Mouse (Mus musculus): ENCODE measurements at regions not wholly inside any gene's neighbourhood (a gene's known extent, or its start where the extent isn't known, plus 50 kb on each side); places are given as distances from the start of the nearest gene placed in this dataset.

DNA sequence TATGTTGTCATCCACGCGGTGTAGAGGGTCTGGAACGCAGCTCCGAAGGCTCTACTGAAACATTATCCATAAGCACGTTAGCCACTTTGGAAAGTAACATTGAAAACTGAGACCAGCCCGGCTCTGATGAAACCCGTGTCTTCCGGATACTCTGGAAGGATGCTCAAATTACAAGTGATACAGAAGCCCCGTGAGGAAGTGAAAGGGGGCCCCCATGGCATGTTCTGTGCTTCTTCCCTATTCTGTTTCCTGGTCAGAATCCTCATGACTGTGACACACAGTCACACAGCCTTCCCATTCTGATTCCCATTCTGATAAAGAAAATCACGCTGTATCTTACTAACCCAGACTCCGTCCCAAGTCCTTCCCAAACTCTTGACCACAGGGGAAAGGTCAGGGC, 143.5 kb upstream of the Rpl34 start:
- CTCF ChIA-PET: no interaction called here
- POLR2A ChIA-PET: no interaction called here

DNA sequence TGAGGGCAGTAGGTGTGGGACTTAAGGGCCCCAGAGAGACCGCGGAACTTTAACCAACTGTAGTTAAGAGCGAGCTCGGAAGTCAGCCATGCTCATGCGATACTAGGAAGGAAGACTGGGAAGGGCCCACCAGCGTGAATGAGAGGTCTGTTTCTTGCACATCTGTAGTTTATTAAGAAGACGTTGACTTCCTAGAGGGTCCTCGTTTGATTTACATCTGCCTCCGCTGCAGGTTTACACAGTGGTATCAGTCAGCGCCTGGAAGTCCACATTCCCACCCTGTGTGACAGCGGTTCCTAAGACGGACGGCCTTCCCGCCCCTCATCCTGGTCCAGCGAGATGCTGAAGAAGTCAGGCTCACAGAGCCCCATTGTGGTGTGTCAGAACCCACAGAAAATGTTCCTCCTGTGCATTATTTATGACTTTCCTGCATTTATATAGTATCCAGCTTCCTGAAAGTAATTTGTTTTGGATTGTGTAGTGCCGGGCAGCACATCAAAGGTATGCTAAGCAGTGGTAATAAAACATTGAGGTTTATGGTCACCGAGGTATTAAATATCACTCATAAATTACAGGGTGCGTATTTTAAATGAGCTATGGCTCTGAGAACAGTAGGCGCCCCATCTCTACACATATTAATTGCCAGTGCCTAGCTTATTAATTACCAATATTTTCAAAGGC, 136.9 kb upstream of the Rpl34 start:
- ChIA-PET CTCF (interaction anchor here in 1 of 4 experiments (0.7 kb wide), 1 partner anchor 50 kb away, joined by 3 read pairs; no protein-coding TSS in a partner anchor), POLR2A (no interaction called here)

- POLR2A ChIA-PET: no interaction called here
- CTCF ChIA-PET: interaction anchor here in 1 of 4 experiments (0.8 to 1.4 kb wide), 2 partner anchors 23 to 700 kb away, joined by 3 read pairs; partner anchors contain the start of gene Papss1
These were observed 134.6 kb upstream of the Rpl34 start for GRCm38 (mm10) chr3:130864783-130865182.

- ChIA-PET POLR2A (interaction anchor here in 1 of 4 experiments (1.0 kb wide), 1 partner anchor 17 kb away, joined by 3 read pairs; no protein-coding TSS in a partner anchor), CTCF (interaction anchor here in 1 of 4 experiments (0.6 kb wide), 1 partner anchor 52 kb away, joined by 4 read pairs; no protein-coding TSS in a partner anchor)
These were observed 133.2 kb upstream of the Rpl34 start for GRCm38 (mm10) chr3:130863376-130863775.

DNA sequence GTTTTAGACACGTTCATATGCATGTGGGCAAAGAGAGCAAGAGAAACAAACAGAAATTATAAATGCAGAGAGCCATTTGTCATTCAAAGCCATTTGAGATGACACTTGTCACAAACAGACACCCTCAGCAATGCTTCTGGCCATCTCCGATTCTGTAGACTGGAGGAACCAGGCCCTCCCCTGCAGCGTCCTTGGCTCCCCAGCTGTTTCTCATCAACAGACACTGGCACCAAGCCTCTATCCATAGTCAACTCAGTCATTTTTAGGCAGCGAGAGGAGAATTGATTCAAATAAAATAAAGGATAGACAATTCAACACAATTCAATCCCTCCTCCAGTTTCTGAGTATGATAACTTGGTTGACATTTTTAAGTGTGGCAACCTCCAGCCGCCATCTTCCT, 130.1 kb upstream of the Rpl34 start:
- ChIA-PET CTCF (no interaction called here), POLR2A (no interaction called here)

DNA sequence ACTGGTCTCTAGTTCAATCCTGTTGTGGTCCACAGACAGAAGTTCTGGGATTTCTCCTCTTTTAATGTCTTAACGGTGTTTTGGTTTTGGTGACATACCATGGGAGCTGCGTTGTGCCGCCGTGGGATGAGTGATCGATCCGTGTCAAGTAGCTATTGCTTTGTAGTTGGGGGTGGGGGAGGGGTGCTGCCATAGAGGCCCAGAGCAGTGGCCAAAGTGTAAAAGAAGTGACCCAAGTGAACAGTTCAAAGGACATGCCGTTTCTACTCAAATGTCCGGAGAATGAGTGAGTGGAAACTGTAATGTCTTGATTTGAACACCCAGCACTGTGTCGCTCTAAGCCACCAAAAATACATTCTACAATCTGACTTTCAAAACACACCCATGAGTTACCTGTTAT, 123.7 kb upstream of the Rpl34 start:
- CTCF ChIA-PET: no interaction called here
- POLR2A ChIA-PET: interaction anchor here in 1 of 4 experiments (0.6 kb wide), 1 partner anchor 249 kb away, joined by 5 read pairs; no protein-coding TSS in a partner anchor

DNA sequence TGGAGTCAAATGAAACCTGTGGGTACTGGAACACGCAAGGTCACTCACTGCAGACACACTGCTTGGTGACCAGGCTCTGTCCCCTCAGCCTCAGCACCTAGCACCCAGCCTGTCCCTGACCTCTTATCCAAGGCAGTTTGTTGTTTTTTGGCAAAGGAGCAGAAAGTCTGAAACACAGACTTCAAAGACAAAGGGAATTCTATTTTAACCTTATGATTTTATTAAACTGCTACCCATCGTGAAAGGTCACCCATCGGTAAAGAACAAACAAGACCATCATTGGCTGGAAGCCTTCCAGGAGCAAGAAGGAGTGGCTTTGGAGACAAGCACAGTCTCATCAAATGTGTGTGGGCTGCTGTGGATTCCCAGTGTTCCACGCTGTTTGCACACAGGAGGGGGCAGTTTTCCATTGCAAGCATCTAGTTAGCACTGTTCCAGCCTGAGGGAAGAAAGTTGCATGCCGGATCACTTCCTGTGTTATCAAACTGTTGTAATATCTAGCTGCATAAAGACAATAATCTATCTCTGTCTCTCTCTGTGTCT, 120.6 kb upstream of the Rpl34 start:
- ChIA-PET POLR2A (no interaction called here), CTCF (no interaction called here)

- ChIA-PET CTCF (no interaction called here), POLR2A (no interaction called here)
These were observed 111.6 kb upstream of the Rpl34 start for GRCm38 (mm10) chr3:130841755-130842154.

DNA sequence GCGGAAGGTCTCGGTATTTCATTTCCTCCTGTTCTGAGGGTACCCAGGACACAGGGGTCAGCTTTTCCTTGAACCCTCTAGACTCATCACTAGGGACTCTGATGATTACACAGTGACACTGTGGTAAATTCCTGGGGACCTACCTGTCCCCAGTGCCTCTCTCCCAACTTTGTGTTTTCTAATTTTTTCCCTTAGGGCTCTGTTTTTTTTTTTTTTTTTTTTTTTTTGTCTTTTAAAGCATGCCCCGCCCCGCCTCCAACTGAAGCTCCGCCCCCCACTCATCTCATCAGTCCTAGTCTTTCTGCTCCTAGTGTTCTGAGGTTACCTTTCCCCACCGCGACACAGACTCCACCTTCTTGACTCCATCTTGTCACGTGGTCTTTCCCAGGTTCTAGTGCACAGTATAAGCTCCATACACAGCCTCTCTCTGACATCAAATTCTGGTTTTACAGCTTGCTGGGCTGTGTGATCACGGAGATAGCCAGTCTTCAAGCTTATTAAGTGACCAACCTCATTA, 109.8 kb upstream of the Rpl34 start:
- POLR2A ChIA-PET: interaction anchor here (0.6 to 1.2 kb wide), 6 partner anchors 22 to 269 kb away, joined by 3 to 6 read pairs (median 4); no protein-coding TSS in a partner anchor
- CTCF ChIA-PET: interaction anchor here in 3 of 4 experiments (0.6 to 0.9 kb wide), 5 partner anchors 21 to 307 kb away, joined by 3 to 8 read pairs (median 5); no protein-coding TSS in a partner anchor

GRCm38 (mm10) chr3:130838626-130839422, 108.6 kb upstream of the Rpl34 start:
- ChIA-PET CTCF (no interaction called here), POLR2A (interaction anchor here in 1 of 4 experiments (0.6 kb wide), 1 partner anchor 1240 kb away, joined by 7 read pairs; no protein-coding TSS in a partner anchor)

DNA sequence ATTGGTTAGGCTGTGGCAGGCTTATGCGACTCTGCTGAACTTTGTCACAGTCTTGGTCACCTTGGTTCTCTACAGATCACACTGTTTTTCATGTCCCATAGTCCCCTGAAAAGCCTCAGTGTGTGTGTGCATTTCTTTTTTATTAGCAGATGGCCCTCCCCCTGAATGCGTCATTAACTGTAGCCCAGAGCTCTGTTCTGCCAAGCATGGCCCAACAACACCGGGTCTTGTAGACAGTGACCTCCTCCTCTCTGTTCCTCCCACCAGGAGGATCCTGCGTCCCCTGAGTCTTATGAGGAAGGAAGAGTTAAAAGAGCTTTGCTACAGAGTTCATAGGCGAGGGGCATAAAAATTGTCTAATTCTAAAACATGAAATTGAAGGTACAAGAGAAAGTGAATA, 103.5 kb upstream of the Rpl34 start:
- POLR2A ChIA-PET: no interaction called here
- CTCF ChIA-PET: no interaction called here

DNA sequence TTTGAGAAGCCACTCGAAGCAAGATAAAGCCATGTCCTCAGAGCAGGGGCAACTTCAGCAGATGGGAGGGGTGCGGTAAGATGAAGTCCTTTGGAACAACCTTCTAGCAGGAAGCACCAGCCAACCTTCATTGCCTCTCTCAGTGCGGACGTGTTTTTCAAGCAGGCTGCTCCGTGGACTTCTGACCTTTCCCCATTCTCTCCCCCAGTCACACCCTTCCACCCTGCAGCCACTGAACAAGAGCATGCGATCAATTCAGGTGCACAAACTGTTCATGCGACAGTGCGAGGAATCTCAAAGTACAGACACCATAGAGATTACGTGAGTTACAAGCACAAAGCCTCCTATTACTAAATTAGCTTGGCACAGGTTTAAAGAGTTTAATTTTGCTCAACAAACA, 102.9 kb upstream of the Rpl34 start:
- ChIA-PET CTCF (no interaction called here), POLR2A (no interaction called here)

- POLR2A ChIA-PET: no interaction called here
- CTCF ChIA-PET: interaction anchor here in 1 of 4 experiments (1.1 kb wide), 1 partner anchor 13 kb away, joined by 4 read pairs; no protein-coding TSS in a partner anchor
These were observed 101.6 kb upstream of the Rpl34 start for GRCm38 (mm10) chr3:130831788-130832187.

- ChIA-PET CTCF (interaction anchor here in 2 of 4 experiments (0.9 to 2.1 kb wide), 2 partner anchors 10 kb away, joined by 4 to 5 read pairs; no protein-coding TSS in a partner anchor), POLR2A (interaction anchor here in 1 of 4 experiments (0.6 to 1.6 kb wide), 2 partner anchors 9 to 230 kb away, joined by 4 to 5 read pairs; no protein-coding TSS in a partner anchor)
These were observed 98.1 kb upstream of the Rpl34 start for GRCm38 (mm10) chr3:130828346-130828745.

- ChIA-PET POLR2A (interaction anchor here in 1 of 4 experiments (0.5 to 1.6 kb wide), 5 partner anchors 9 to 328 kb away, joined by 3 to 5 read pairs (median 4); no protein-coding TSS in a partner anchor), CTCF (interaction anchor here in 2 of 4 experiments (0.9 to 1.0 kb wide), 2 partner anchors 9 to 10 kb away, joined by 3 to 4 read pairs; no protein-coding TSS in a partner anchor)
These were observed 97.7 kb upstream of the Rpl34 start for GRCm38 (mm10) chr3:130827934-130828333.

- ChIA-PET CTCF (interaction anchor here in 2 of 4 experiments (0.7 to 1.0 kb wide), 2 partner anchors 8 to 9 kb away, joined by 3 to 4 read pairs; no protein-coding TSS in a partner anchor), POLR2A (interaction anchor here in 1 of 4 experiments (1.6 kb wide), 1 partner anchor 10 kb away, joined by 4 read pairs; no protein-coding TSS in a partner anchor)
These were observed 96.8 kb upstream of the Rpl34 start for GRCm38 (mm10) chr3:130827021-130827420.

DNA sequence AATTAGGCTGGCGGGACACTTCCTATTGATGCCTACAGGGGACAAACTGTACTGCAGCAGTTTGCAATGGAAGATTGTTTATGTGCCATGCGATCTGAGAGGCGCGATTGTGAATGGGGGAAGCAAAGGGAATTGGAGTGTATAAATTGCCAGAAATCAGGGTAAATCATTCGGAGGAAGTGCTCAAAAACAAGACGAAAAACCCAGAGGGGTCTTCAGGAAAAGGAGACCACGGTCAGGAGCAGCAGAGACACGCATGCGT, 89.6 kb upstream of the Rpl34 start:
- POLR2A ChIA-PET: no interaction called here
- CTCF ChIA-PET: interaction anchor here in 2 of 4 experiments (0.7 to 2.8 kb wide), 8 partner anchors 17 to 427 kb away, joined by 3 to 27 read pairs (median 5); no protein-coding TSS in a partner anchor

DNA sequence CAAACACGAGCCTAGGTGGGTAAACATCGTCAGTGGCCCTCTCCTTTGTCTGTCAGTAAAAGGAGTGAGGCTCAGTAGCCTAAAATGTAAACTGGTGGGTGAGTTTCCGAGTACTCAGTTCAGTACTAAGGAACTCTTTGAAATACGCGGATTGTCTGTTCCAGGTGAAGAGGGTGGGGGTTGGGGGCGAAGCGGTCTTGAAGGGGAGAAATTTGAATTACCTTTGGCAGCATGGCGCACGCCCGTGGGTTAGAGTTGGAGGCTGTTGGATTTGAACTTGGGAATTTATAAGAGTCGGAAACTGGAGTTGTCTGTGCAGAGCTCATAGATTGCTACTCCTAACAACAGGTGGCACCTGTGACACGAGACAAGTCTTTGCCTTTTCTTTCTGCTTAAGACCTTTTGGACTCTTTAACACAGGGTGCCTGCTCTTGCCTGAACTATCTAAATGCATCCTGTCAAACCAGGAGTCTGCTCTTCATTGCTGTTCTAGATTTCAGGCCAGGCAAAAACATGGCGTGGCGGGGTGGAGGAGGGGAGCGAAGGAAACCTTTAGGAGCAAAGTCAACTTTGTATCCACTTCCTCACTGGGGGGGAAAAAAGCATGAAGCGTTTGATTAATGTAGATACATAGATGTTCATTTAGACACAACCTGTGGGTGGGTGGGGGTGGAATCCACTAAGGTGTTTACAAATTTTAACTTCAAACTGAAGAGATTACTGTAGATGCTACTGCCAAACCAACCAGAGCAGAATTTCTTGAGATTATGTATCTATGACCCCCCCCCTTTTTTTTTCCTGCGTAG, 89.0 kb upstream of the Rpl34 start:
- POLR2A ChIA-PET: interaction anchor here in 2 of 4 experiments (0.9 to 1.5 kb wide), 5 partner anchors 11 to 90 kb away, joined by 3 to 4 read pairs (median 4); no protein-coding TSS in a partner anchor
- CTCF ChIA-PET: interaction anchor here (0.5 to 2.8 kb wide), 23 partner anchors 8 to 467 kb away, joined by 3 to 27 read pairs (median 5); partner anchors contain the start of gene Hadh (in 1 of the 4)

Measured in embryonic stem cell, embryonic (primary cell).